Mouse (Mus musculus) ES-Bruce4 (cell line): ENCODE measurements at regions not wholly inside any gene's neighbourhood (a gene's known extent, or its start where the extent isn't known, plus 50 kb on each side); places are given as distances from the start of the nearest gene placed in this dataset.

Experiments
- H3K27ac ChIP-seq: 2 replicates; pipeline ENCODE4 v1.5.1; 2012; ENCODE audit warnings: low read length, inconsistent platforms; ENCODE audit not compliant: insufficient read depth
- H3K27me3 ChIP-seq: 2 replicates; pipeline ENCODE4 v1.6.1; 2012; ENCODE audit warnings: mild to moderate bottlenecking, low read length, inconsistent platforms; ENCODE audit not compliant: control insufficient read depth, poor library complexity, insufficient read depth, severe bottlenecking
- H3K36me3 ChIP-seq: 2 replicates; pipeline ENCODE4 v1.6.1; 2012; ENCODE audit warnings: inconsistent platforms, mild to moderate bottlenecking, low read length, moderate library complexity; ENCODE audit not compliant: control insufficient read depth, poor library complexity, insufficient read depth, severe bottlenecking
- H3K4me1 ChIP-seq: one replicate; pipeline ENCODE4 v1.8.1; 2011; ENCODE audit warnings: low read length; ENCODE audit not compliant: control insufficient read depth, insufficient read depth
- H3K4me3 ChIP-seq: 2 replicates; pipeline ENCODE4 v1.5.1; 2011; ENCODE audit warnings: low read depth, mild to moderate bottlenecking, low read length
- H3K9ac ChIP-seq: 2 replicates; pipeline ENCODE4 v1.6.1; 2012; ENCODE audit warnings: low read depth, mild to moderate bottlenecking, inconsistent platforms; ENCODE audit not compliant: poor library complexity, severe bottlenecking
- H3K9me3 ChIP-seq: replicated peaks from 2 replicates; pipeline ENCODE4 v1.6.1; 2012; ENCODE audit warnings: mild to moderate bottlenecking, low read length, inconsistent platforms; ENCODE audit not compliant: control insufficient read depth, poor library complexity, insufficient read depth, severe bottlenecking
- CTCF ChIP-seq: IDR thresholded peaks from one replicate; pipeline ENCODE4 v1.8.1; 2011; ENCODE audit warnings: low read depth, low read length
- EP300 ChIP-seq: IDR thresholded peaks from 2 replicates; pipeline ENCODE4 v1.6.1; 2011; ENCODE audit warnings: low read depth, low read length; ENCODE audit not compliant: insufficient read depth
- POLR2A ChIP-seq: IDR thresholded peaks from one replicate; pipeline ENCODE4 v1.8.1; 2011; ENCODE audit warnings: low read length; ENCODE audit not compliant: insufficient read depth

- H3K27me3 ChIP-seq = no peaks in the 10 kb centered on the region
- no peak overlapping the region for H3K4me3 ChIP-seq
- H3K27ac ChIP-seq = no peak overlapping the region
- no peak overlapping the region for H3K9ac ChIP-seq
- no peaks in the 10 kb centered on the region for H3K36me3 ChIP-seq
- no peaks in the 10 kb centered on the region for H3K4me1 ChIP-seq
- H3K9me3 ChIP-seq = no peaks in the 10 kb centered on the region
- TF ChIP-seq POLR2A (no peak), CTCF (no peak), EP300 (no peak)
These were observed 319.6 kb downstream of the Kcna4 start for GRCm38 (mm10) chr2:107609872-107610559.

GRCm38 (mm10) chr2:107611811-107612210 lies 321.4 kb downstream of the Kcna4 start:
- TF ChIP-seq CTCF (no peak), EP300 (no peak), POLR2A (no peak)
- Histone ChIP-seq H3K9ac (no peak overlapping the region), H3K9me3 (no peaks in the 10 kb centered on the region)

GRCm38 (mm10) chr2:107612221-107612620 lies 321.8 kb downstream of the Kcna4 start:
- no peaks in the 10 kb centered on the region for H3K36me3 ChIP-seq
- H3K4me3 ChIP-seq = no peak overlapping the region
- H3K9ac ChIP-seq = no peak overlapping the region
- no peaks in the 10 kb centered on the region for H3K4me1 ChIP-seq
- H3K27me3 ChIP-seq = no peaks in the 10 kb centered on the region
- no peak overlapping the region for H3K27ac ChIP-seq
- TF ChIP-seq POLR2A (no peak), EP300 (no peak), CTCF (no peak)
- no peaks in the 10 kb centered on the region for H3K9me3 ChIP-seq

More at GRCm38 (mm10) chr2:107611811-107612210, 321.4 kb downstream of the Kcna4 start:
- Histone ChIP-seq H3K36me3 (no peaks in the 10 kb centered on the region), H3K27ac (no peak overlapping the region), H3K4me1 (no peaks in the 10 kb centered on the region), H3K27me3 (no peaks in the 10 kb centered on the region), H3K4me3 (no peak overlapping the region)

GRCm38 (mm10) chr2:107614715-107615114 lies 324.3 kb downstream of the Kcna4 start:
- H3K4me1 ChIP-seq = no peaks in the 10 kb centered on the region
- H3K27me3 ChIP-seq = no peaks in the 10 kb centered on the region

GRCm38 (mm10) chr2:107627458-107627857 lies 337.0 kb downstream of the Kcna4 start:
- H3K4me1 ChIP-seq = no peaks in the 10 kb centered on the region
- H3K36me3 ChIP-seq = no peaks in the 10 kb centered on the region
- TF ChIP-seq EP300 = no peak
- TF ChIP-seq CTCF = no peak
- no peak for TF ChIP-seq POLR2A
- no peak overlapping the region for H3K4me3 ChIP-seq
- no peaks in the 10 kb centered on the region for H3K27me3 ChIP-seq
- no peak overlapping the region for H3K9ac ChIP-seq
- H3K9me3 ChIP-seq = no peaks in the 10 kb centered on the region
- no peak overlapping the region for H3K27ac ChIP-seq

More at GRCm38 (mm10) chr2:107614715-107615114, 324.3 kb downstream of the Kcna4 start:
- H3K36me3 ChIP-seq = no peaks in the 10 kb centered on the region
- no peak overlapping the region for H3K9ac ChIP-seq
- TF ChIP-seq POLR2A (no peak), EP300 (no peak), CTCF (no peak)
- no peak overlapping the region for H3K27ac ChIP-seq
- no peaks in the 10 kb centered on the region for H3K9me3 ChIP-seq
- H3K4me3 ChIP-seq = no peak overlapping the region

- TF ChIP-seq CTCF (no peak), POLR2A (no peak), EP300 (no peak)
- Histone ChIP-seq H3K4me3 (no peak overlapping the region), H3K4me1 (no peaks in the 10 kb centered on the region), H3K9me3 (no peaks in the 10 kb centered on the region), H3K9ac (no peak overlapping the region), H3K36me3 (no peaks in the 10 kb centered on the region), H3K27ac (no peak overlapping the region), H3K27me3 (no peaks in the 10 kb centered on the region)
These were observed 368.7 kb downstream of the Kcna4 start for GRCm38 (mm10) chr2:107659176-107659575.
